Mouse (Mus musculus) adipocyte (in vitro differentiated cells): ENCODE results near the gene Usp28.

ENCODE experiments used
- DNase-seq: peaks from one replicate; pipeline ENCODE4 v3.0.0-alpha.2; 2016; ENCODE audit warnings: low spot score

Usp28 gene

DNA sequence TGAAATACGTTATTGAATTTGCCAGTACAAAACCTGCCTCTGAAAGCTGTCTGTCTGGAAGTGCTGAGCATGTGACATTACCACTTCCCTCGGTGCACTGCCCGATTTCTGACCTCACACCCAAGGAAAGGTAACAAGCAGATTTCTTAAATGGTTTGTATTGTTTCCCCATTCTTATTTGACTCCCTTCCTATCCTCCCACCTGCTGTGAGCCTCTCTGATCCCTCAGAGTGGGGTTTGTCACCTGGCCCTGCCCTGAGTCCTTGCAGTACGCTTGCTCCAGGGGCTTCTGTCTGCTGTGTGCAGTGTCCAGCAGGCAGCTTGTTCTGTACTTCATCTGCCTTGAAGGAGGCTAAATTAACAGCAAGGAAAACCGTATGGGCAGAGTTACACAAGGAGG is 38.8 kb downstream of the Usp28 start:
- DNase-seq, result no peak

DNA sequence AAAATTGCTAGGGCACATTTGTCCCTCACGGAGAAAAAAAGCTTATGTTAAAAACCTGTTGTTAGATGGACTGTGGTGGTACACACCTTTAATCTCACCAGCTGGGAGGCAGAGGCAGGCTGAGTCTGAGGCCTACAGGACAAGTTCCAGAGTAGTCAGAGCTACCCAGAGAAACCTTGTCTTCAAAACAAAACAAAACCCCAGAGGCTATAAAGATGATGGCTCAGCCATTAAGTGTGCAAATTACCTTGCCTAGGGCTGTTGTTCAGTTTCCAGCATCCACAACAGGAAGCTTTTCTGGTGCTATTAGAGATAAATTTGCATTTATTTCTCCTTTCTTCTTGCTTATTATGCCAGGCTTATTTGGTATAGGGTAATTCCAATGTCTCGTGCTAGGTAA is 39.4 kb downstream of the Usp28 start:
- DNase-seq, result no peak

DNA sequence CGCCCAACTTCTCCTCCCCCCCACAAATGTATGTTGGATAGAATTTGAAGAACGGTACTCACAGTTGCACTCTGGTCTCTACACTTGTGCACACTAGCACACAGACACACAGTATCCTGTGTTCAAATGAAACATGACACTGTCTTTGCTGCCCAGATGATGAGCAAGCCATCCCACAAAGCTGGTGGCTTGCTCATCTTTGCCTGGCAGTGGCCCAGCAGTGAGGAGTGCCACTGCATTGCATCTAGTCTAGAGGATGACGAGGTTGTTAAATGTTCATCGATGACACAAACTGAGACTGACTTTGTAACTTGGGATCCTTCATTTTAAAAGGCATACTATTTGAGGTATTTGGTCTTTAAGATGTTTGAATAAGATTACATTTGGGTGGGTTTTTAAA is 49.6 kb downstream of the Usp28 start:
- DNase-seq, result no peak

DNA sequence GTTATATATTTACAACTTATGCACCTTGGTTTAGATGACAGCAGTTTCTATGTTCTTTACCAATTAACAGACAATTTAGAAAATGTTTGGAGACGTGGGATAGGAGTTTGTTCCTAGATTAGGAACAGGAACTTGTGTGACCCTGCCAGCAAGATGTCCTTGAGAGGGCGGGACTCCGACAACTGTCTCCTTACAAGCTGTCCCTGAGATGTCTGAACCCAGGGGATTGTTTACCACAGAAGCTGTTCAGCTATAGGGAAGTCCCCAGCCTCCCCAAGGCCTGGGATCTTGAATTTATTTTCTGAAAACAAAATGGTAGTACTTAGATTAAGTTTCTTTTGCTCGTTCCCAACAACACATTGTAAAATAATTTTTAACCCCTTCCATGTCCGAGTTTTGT is 65.7 kb downstream of the Usp28 start:
- no peak for DNase-seq

DNA sequence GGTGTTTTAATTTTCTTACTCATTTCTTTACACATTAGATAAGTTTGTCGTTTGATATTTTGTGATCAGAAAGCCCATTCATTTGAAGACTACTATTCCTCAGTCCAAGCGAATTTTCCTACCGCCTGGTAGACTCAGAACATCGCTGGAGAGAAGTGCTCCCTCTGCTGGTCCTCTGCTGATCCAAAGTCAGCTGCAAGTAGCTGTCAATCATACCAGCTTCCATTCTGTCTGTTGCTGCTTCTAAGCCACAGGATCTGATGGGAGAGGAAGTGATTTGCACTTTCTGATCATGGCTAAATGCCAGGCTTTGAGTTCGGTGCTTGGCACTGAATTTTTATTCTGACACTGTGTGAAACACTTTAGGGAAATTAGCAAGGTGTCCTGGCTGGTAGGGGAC is 66.2 kb downstream of the Usp28 start:
- peak; percentile 65 for DNase-seq

- no peak for DNase-seq
Measured at GRCm38 (mm10) chr9:49054028-49054427, 68.9 kb downstream of the Usp28 start.

DNA sequence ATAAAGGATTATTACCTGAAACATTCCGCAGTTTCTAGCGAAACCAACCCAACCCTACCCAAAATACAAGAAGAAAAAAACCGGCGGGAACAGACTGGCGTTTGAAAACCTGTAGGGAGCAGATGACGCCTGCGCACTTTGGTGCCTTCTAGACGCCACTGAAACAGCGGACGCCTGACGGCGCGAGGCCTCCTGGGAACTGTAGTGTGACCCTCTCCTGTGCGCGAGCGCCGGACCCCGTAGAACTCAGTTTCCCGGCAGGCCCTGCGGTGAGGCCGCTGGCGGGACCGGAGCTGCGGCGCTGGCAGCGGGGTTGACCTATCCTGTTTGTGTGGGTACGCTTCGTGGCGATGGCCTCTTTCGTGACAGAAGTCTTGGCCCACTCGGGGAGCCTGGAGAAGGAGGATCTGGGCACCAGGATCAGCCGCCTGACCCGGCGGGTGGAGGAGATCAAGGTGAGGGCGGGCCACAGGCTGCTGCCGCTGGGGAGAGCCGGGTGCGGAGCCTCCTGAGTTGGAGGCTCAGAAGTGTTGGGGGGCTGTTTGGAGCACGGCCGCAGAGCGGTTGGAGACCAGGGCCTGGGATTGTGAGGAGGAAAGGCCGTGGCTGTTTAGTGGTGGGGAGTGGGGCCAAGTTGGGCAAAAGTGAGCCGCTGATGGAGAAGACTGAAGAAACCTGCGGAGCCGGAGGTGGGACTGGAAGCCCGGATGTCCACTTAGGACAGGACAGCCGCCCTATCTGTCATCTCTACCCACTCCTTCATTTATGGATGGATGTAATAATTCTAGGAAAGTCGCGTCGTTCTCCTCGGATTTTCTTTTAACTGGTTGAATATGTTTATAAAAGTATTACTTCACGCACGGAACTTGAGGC is 70.4 kb downstream of the Usp28 start, which contains the start of gene Zw10:
Zw10 (plus strand) TSS at position 281 of the 873 bp plus-strand sequence.
- DNase-seq, result peak; percentile 94

DNA sequence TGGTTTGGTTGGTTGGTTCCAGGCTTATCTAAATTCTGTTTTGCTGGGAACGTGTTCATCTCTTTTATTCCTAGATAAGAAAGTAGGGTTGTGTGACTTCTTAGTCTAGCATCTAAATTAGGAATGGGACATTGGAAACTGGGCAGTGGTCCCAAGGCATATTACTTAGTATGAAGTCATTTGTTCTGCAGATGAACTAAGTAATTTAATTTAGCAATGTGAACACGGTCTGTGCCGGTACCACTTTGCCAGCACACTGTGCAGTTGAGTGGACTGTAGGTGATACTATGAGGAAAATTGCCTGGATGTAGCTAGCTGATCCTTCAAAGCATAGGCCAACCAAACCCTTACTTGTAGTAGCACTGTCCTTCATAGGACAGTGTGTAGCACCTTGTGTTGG is 91.7 kb downstream of the Usp28 start:
- DNase-seq, result no peak

GRCm38 (mm10) chr9:49081107-49081506 is 95.9 kb downstream of the Usp28 start, which contains the start of gene Tmprss5:
Tmprss5 (plus strand) TSS chr9:49081260.
- DNase-seq, result no peak

DNA sequence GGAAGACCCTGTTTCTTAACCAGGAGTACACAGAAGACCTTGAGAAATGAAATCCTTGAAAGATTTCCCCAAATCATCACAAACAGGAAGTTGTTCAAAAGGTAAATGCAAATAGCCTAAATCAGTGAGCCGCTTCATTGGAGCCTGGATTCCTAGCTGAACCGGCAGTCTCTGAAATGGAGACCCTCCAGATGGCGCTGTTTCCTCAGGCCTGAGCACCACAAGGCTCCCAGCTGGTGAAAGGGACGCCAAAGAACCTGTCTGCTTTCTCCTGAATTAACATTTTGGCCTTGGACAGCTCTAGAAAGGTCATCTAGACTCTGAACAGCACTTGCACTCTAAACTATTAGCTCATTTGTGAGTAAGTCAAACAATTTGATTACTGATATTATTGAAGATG is 96.4 kb downstream of the Usp28 start:
- DNase-seq, result peak; percentile 59

- DNase-seq, result no peak
Measured at GRCm38 (mm10) chr9:49087317-49087716, 102.1 kb downstream of the Usp28 start.
